Mouse (Mus musculus): ENCODE data around the gene Prdm16.

DNA sequence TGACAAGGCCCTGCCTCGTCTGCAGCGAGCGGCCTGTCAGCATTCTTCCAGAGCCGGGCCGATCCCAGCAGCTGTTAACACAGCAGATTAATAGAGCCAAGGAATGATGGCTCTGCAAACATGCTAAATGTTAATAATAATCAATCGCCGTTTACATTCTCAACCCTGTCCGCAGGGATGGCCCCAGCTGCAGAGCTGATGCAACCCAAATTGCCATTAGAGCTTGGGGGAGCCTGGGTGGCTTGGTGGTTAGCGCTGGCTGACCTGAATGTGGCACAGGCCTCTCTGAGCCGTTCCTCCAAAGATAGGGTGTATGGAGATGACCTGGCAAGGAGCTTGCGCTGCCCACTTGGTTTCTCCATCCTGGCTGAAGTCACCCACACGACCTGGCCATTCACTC lies 97.0 kb downstream of the Prdm16 start:
- no peak for TF ChIP-seq CTCF (conservative IDR thresholded peaks at IDR 0.05; ENCODE audit: low read length)
- no peak for TF ChIP-seq NANOG (IDR thresholded peaks at IDR 0.05; ENCODE audit: borderline replicate concordance, low read length)
- TF ChIP-seq POU5F1 (IDR thresholded peaks at IDR 0.05; ENCODE audit: borderline replicate concordance, low read length), result no peak

Measured in E14TG2a.4 (cell line).